Mouse (Mus musculus): ENCODE measurements at regions not wholly inside any gene's neighbourhood (a gene's known extent, or its start where the extent isn't known, plus 50 kb on each side); places are given as distances from the start of the nearest gene placed in this dataset.

- WGBS: 63% methylated on average over 2 of the region's 2 CpGs
- no peak for ATAC-seq (replicated peaks)
Observed at GRCm38 (mm10) chr2:105552092-105552491, 116.6 kb upstream of the Pax6 start.

GRCm38 (mm10) chr2:105586782-105587181 is 81.9 kb upstream of the Pax6 start:
- Histone ChIP-seq H3K36me3 (no peaks in the 10 kb centered on the region), H3K9me3 (no peaks in the 10 kb centered on the region), H3K27ac (replicated peaks) (no peak overlapping the region), H3K9ac (replicated peaks) (no peak overlapping the region), H3K27me3 (no peaks in the 10 kb centered on the region), H3K4me1 (peaks cover 4% of the 10 kb centered on the region; the same call in 1 of the 2 replicates), H3K4me2 (replicated peaks) (no peak overlapping the region), H3K4me3 (no peak overlapping the region)
- 5% methylated on average over 2 of the region's 2 CpGs for WGBS
- ATAC-seq (replicated peaks): 0 out of 2 replicates have a peak, but pooled peaks have one; percentile 51

More at GRCm38 (mm10) chr2:105552092-105552491, 116.6 kb upstream of the Pax6 start:
- H3K4me1 ChIP-seq: no peaks in the 10 kb centered on the region
- H3K9ac ChIP-seq (replicated peaks): no peak overlapping the region
- no peaks in the 10 kb centered on the region for H3K27me3 ChIP-seq
- H3K27ac ChIP-seq (replicated peaks): no peak overlapping the region
- no peak overlapping the region for H3K4me3 ChIP-seq
- H3K36me3 ChIP-seq: no peaks in the 10 kb centered on the region
- H3K9me3 ChIP-seq: no peaks in the 10 kb centered on the region
- no peak overlapping the region for H3K4me2 ChIP-seq (replicated peaks)

GRCm38 (mm10) chr2:105594131-105594530 is 74.6 kb upstream of the Pax6 start:
- H3K9me3 ChIP-seq: no peaks in the 10 kb centered on the region
- no peaks in the 10 kb centered on the region for H3K27me3 ChIP-seq
- H3K9ac ChIP-seq (replicated peaks): no peak overlapping the region
- no peak overlapping the region for H3K4me2 ChIP-seq (replicated peaks)
- no peaks in the 10 kb centered on the region for H3K4me1 ChIP-seq
- ATAC-seq (replicated peaks): no peak
- H3K4me3 ChIP-seq: no peak overlapping the region
- H3K27ac ChIP-seq (replicated peaks): no peak overlapping the region
- 91% methylated on average over 2 of the region's 2 CpGs for WGBS
- H3K36me3 ChIP-seq: no peaks in the 10 kb centered on the region

- no peaks in the 10 kb centered on the region for H3K9me3 ChIP-seq
- H3K9ac ChIP-seq (replicated peaks): no peak overlapping the region
- peaks cover 15% of the 10 kb centered on the region; the same call in 1 of the 2 replicates for H3K4me1 ChIP-seq
- H3K36me3 ChIP-seq: no peaks in the 10 kb centered on the region
- H3K4me3 ChIP-seq: no peak overlapping the region
- H3K27ac ChIP-seq (replicated peaks): no peak overlapping the region
- no peak overlapping the region for H3K4me2 ChIP-seq (replicated peaks)
- WGBS: 40% methylated on average over 11 of the region's 11 CpGs
- no peaks in the 10 kb centered on the region for H3K27me3 ChIP-seq
- 0 out of 2 replicates have a peak, but pooled peaks have one; percentile 23 for ATAC-seq (replicated peaks)
Observed at GRCm38 (mm10) chr2:105604553-105605116, 64.1 kb upstream of the Pax6 start.

- 47% methylated on average over 8 of the region's 8 CpGs for WGBS
- Histone ChIP-seq H3K27me3 (no peaks in the 10 kb centered on the region), H3K27ac (replicated peaks) (no peak overlapping the region), H3K9me3 (no peaks in the 10 kb centered on the region), H3K4me2 (replicated peaks) (no peak overlapping the region), H3K9ac (replicated peaks) (no peak overlapping the region), H3K4me3 (no peak overlapping the region), H3K4me1 (peaks cover 33% of the 10 kb centered on the region), H3K36me3 (no peaks in the 10 kb centered on the region)
- no peak for ATAC-seq (replicated peaks)
Observed at GRCm38 (mm10) chr2:105607969-105608538, 60.6 kb upstream of the Pax6 start.

- Histone ChIP-seq H3K4me1 (peaks cover 33% of the 10 kb centered on the region), H3K27me3 (no peaks in the 10 kb centered on the region), H3K36me3 (no peaks in the 10 kb centered on the region), H3K4me3 (no peak overlapping the region), H3K4me2 (replicated peaks) (no peak overlapping the region), H3K9me3 (no peaks in the 10 kb centered on the region), H3K27ac (replicated peaks) (no peak overlapping the region), H3K9ac (replicated peaks) (no peak overlapping the region)
- WGBS: 90% methylated on average over 7 of the region's 7 CpGs
- ATAC-seq (replicated peaks): no peak
Observed at GRCm38 (mm10) chr2:105608756-105609155, 59.9 kb upstream of the Pax6 start.

- Histone ChIP-seq H3K9ac (replicated peaks) (no peak overlapping the region), H3K27me3 (0 out of 2 replicates have a peak, but pooled peaks cover 3% of the 10 kb centered on the region), H3K9me3 (no peaks in the 10 kb centered on the region), H3K4me1 (peaks cover 30% of the 10 kb centered on the region), H3K4me3 (no peak overlapping the region), H3K36me3 (no peaks in the 10 kb centered on the region), H3K4me2 (replicated peaks) (no peak overlapping the region), H3K27ac (replicated peaks) (no peak overlapping the region)
- WGBS: 37% methylated on average over 5 of the region's 5 CpGs
- no peak for ATAC-seq (replicated peaks)
Observed at GRCm38 (mm10) chr2:105611014-105611413, 57.7 kb upstream of the Pax6 start.

- H3K4me3 ChIP-seq: no peak overlapping the region
- H3K36me3 ChIP-seq: no peaks in the 10 kb centered on the region
- peaks cover 33% of the 10 kb centered on the region for H3K4me1 ChIP-seq
- no peak for ATAC-seq (replicated peaks)
- 0 out of 2 replicates have a peak, but pooled peaks cover 3% of the 10 kb centered on the region for H3K27me3 ChIP-seq
- no peak overlapping the region for H3K9ac ChIP-seq (replicated peaks)
- no peak overlapping the region for H3K27ac ChIP-seq (replicated peaks)
- WGBS: 7% methylated on average over 4 of the region's 4 CpGs
- H3K4me2 ChIP-seq (replicated peaks): peak overlapping the region; percentile 26; the same call in 1 of the 2 replicates
- no peaks in the 10 kb centered on the region for H3K9me3 ChIP-seq
Observed at GRCm38 (mm10) chr2:105611651-105612050, 57.0 kb upstream of the Pax6 start.

GRCm38 (mm10) chr2:105612051-105612664 is 56.5 kb upstream of the Pax6 start:
- Histone ChIP-seq H3K4me3 (no peak overlapping the region), H3K27ac (replicated peaks) (no peak overlapping the region), H3K4me2 (replicated peaks) (peak overlapping the region; percentile 26), H3K9ac (replicated peaks) (no peak overlapping the region), H3K36me3 (no peaks in the 10 kb centered on the region), H3K27me3 (0 out of 2 replicates have a peak, but pooled peaks cover 3% of the 10 kb centered on the region), H3K4me1 (peaks cover 35% of the 10 kb centered on the region), H3K9me3 (no peaks in the 10 kb centered on the region)
- WGBS: 1% methylated on average over 21 of the region's 21 CpGs
- ATAC-seq (replicated peaks): peak; percentile 67

- 21% methylated on average over 7 of the region's 7 CpGs for WGBS
- H3K4me2 ChIP-seq (replicated peaks): peak overlapping the region; percentile 26; the same call in 1 of the 2 replicates
- no peak overlapping the region for H3K9ac ChIP-seq (replicated peaks)
- no peak overlapping the region for H3K27ac ChIP-seq (replicated peaks)
- no peak overlapping the region for H3K4me3 ChIP-seq
- no peak for ATAC-seq (replicated peaks)
- no peaks in the 10 kb centered on the region for H3K9me3 ChIP-seq
- 0 out of 2 replicates have a peak, but pooled peaks cover 3% of the 10 kb centered on the region for H3K27me3 ChIP-seq
- H3K36me3 ChIP-seq: no peaks in the 10 kb centered on the region
- peaks cover 35% of the 10 kb centered on the region for H3K4me1 ChIP-seq
Observed at GRCm38 (mm10) chr2:105612706-105613105, 56.0 kb upstream of the Pax6 start.

GRCm38 (mm10) chr2:105613243-105613642 is 55.5 kb upstream of the Pax6 start:
- Histone ChIP-seq H3K9ac (replicated peaks) (no peak overlapping the region), H3K4me2 (replicated peaks) (no peak overlapping the region), H3K4me3 (no peak overlapping the region), H3K9me3 (no peaks in the 10 kb centered on the region), H3K36me3 (no peaks in the 10 kb centered on the region), H3K27me3 (0 out of 2 replicates have a peak, but pooled peaks cover 3% of the 10 kb centered on the region), H3K4me1 (peaks cover 34% of the 10 kb centered on the region), H3K27ac (replicated peaks) (no peak overlapping the region)
- WGBS: 25% methylated on average over 6 of the region's 6 CpGs
- no peak for ATAC-seq (replicated peaks)
